Mouse (Mus musculus) central nervous system, embryonic 14 days (tissue): ENCODE data around the gene Anapc15. TPM values are rescaled to one million over a fixed set of nuclear protein-coding genes. Genes with fewer than 3 reads are reported as not detected.

ENCODE experiments used
- polyA plus RNA-seq: library from polyadenylated mRNA; depleted of rRNA; stranded (reverse); fragments of >200 nt; gene quantifications from 2 replicates; pipeline ENCODE4 v1.2.3, GENCODE M21; 2012; rRNA removed

Gene Anapc15
- 101 and 125 TPM in 2 replicates for polyA plus RNA-seq

GRCm38 (mm10) chr7:101863415-101863814 is at the start of gene Anapc15:
Gene Anapc15, plus strand, starts transcription at chr7:101863715.

GRCm38 (mm10) chr7:101817861-101818401 is 45.6 kb upstream of the Anapc15 start, which contains the start of gene Phox2a:
Gene Phox2a, plus strand, starts transcription at chr7:101818313.

DNA sequence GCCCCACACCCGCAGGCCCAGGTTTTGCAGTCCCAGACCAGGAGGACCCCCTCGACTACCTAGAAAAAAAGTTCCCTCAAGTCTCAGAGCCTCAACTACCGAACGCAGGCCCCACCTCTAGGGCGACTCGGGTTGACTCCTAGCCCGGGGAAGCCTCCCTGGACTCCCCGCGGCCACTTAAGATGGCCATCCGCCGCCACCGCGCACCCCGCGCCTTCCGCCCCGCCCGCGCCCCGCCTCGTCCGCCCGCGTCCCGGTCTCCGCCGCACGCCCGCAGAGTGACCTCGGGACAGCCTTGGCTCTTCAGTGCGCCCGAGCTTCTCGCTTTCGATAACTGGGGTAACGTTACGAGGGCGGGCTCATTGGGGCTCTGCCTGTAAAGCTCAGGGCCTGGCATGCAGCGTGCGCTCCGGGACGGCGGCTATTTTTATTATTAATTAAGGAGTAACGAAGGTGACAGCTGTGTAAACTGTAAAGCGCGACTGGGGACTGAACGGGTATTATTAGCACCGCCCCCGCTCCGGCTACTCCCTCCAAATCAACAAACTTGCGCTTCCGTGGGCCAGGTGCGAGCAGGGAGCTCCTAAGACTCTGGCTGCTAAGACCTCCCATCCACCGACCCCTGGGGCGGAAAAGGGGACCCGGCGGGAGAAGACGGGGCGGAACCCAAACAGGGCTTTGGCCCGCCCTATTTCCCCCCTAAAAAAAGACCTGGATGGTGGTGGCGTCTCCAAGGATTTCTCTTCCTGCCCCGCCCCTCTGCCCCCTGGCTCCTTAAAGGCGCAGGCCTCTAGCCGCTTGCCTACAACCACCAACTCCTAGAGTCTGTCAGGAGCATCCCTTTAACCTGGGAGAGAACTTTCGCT is 25.7 kb upstream of the Anapc15 start, which contains the start of gene Inppl1:
Inppl1 (minus strand) TSS at position 624 of the 866 bp plus-strand sequence.

GRCm38 (mm10) chr7:101857094-101857493 is 6.4 kb upstream of the Anapc15 start, which contains the start of gene Folr2:
Gene Folr2, minus strand, starts transcription at chr7:101857194.

DNA sequence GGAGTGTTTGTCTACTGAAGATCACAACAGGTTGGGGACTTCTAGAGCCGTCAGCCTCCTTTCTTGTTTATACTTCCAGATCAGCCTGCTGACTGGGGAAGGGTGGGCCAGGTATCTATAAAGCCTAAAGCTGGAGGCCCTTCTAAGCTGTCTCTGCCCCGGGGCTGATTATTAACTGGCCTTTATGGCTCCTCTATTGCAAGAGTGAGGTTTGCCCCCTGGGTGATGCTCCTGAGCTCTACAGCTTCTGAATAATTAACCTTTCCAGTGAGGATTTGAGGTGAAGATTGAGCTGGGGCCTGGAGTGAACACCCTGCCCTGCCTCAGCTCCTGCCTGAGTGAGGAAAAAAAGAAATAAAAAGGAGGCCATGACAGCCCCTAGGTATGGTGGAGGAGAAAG is 7.1 kb downstream of the Anapc15 start, which contains the start of gene Folr1:
Folr1 (minus strand) TSS at position 160 of the 400 bp plus-strand sequence.

DNA sequence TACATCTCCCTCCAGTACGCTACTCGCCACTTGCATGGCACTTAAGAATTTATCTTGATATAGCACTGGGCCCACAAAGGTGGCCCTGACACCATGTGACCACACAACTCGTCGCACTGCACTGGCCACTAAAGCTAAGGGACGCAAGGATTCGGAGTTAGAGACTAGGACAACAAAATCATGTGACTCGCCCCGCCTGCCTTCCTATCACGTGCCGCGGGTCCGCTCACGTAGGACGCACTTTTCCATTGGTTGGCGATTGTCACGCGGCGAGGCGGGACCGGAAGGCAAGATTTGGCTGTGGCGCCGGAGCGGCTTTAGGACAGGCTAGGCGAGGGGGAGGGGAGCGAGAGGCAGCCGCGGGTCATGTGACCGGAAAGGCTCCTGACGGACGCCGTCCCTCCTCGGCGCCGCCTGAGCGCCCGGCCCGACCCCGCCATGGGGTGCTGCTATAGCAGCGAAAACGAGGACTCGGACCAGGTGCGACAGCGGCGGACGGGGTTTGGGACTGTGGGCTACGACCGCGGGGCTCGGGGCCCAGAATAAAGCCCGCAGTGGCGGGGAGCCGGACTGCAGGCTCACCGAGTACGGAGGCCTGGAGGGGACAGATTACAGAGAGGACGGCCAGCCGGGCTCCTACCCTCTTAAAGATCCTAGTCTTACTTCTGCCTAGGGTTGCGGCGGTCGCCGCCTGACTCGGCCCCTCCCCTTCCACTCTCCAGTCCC is 42.2 kb downstream of the Anapc15 start, which contains the start of gene Lamtor1:
Lamtor1 (plus strand) TSS at position 344 of the 726 bp plus-strand sequence.

GRCm38 (mm10) chr7:101906287-101906681 is 42.8 kb downstream of the Anapc15 start, which contains the start of gene Tomt:
Gene Tomt, minus strand, starts transcription at chr7:101906359.

DNA sequence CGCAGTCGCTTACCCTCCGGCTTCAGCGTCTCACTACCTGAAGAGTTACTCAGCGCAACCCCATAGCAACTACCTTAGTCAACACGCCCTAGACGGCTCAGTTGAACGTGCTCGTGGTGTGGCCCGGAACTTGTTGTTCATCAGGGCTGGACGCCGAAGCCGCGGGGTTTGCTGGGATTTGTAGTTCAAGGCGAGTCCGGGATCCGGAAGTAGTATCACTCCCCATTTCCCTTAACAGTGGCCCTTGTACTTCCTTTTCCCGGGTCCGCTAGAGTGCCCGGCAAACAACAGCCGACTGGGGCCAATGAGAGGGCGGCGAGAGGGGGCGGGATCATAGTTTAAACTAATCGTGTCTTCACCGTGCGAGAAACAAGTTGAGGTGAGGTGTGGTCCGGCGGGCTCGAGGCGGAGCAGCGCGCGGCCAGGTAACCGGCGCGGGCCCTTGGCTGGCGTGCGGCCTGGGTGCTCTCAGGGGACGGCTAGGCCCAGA is 70.3 kb downstream of the Anapc15 start, which contains the start of the genes Lrrc51 and Numa1:
Lrrc51 (minus strand) TSS at position 145 of the 490 bp plus-strand sequence.
Numa1 (plus strand) TSS at position 361 of the 490 bp plus-strand sequence.

Other genes starting within 250 kb of the Anapc15 start
- 17.7 and 20.9 TPM in 2 replicates for gene Clpb, start 200.1 kb upstream of the Anapc15 start, polyA plus RNA-seq
- 0.79 and 3.1 TPM in 2 replicates for gene Phox2a, start 45.4 kb upstream of the Anapc15 start, polyA plus RNA-seq
- 36.5 and 44.2 TPM in 2 replicates for gene Inppl1, start 25.5 kb upstream of the Anapc15 start, polyA plus RNA-seq
- gene Folr2, start 6.5 kb upstream of the Anapc15 start, polyA plus RNA-seq, result 4.2 and 4.7 TPM in 2 replicates
- 15.2 and 17.3 TPM in 2 replicates for gene Folr1, start 7.1 kb downstream of the Anapc15 start, polyA plus RNA-seq
- 167 and 175 TPM in 2 replicates for gene Lamtor1, start 42.2 kb downstream of the Anapc15 start, polyA plus RNA-seq
- gene Tomt, start 42.6 kb downstream of the Anapc15 start, polyA plus RNA-seq, result 0.22 and 0.29 TPM in 2 replicates
- 9.4 and 12.1 TPM in 2 replicates for gene Lrrc51, start 70.2 kb downstream of the Anapc15 start, polyA plus RNA-seq
- 84.8 and 87.9 TPM in 2 replicates for gene Numa1, start 70.4 kb downstream of the Anapc15 start, polyA plus RNA-seq
- gene Il18bp, start 155.0 kb downstream of the Anapc15 start, polyA plus RNA-seq, result 17.8 and 19.2 TPM in 2 replicates
- gene Rnf121, start 201.8 kb downstream of the Anapc15 start, polyA plus RNA-seq, result 84.0 and 84.5 TPM in 2 replicates
- 57.8 and 59.0 TPM in 2 replicates for gene Xndc1, start 201.8 kb downstream of the Anapc15 start, polyA plus RNA-seq
- 7.0 and 7.4 TPM in 2 replicates for gene Xntrpc, start 202.0 kb downstream of the Anapc15 start, polyA plus RNA-seq
- gene Trpc2, start 219.4 kb downstream of the Anapc15 start, polyA plus RNA-seq, result 3.5 and 3.9 TPM in 2 replicates
- gene Art1, start 238.0 kb downstream of the Anapc15 start, polyA plus RNA-seq, result 0.43 and 2.9 TPM in 2 replicates
- gene Art5, start 245.8 kb downstream of the Anapc15 start, polyA plus RNA-seq, result 0.63 and 0.76 TPM in 2 replicates